Mouse (Mus musculus): ENCODE data around the gene Gm45140. TPM values are rescaled to one million over a fixed set of nuclear protein-coding genes. Genes with fewer than 3 reads are reported as not detected.
A peak's percentile ranks its signal among the peaks of the same experiment; 100 is the strongest.

Gm45140 gene
- polyA plus RNA-seq, 1 experiment from 2014 or later = 2.3 TPM

DNA sequence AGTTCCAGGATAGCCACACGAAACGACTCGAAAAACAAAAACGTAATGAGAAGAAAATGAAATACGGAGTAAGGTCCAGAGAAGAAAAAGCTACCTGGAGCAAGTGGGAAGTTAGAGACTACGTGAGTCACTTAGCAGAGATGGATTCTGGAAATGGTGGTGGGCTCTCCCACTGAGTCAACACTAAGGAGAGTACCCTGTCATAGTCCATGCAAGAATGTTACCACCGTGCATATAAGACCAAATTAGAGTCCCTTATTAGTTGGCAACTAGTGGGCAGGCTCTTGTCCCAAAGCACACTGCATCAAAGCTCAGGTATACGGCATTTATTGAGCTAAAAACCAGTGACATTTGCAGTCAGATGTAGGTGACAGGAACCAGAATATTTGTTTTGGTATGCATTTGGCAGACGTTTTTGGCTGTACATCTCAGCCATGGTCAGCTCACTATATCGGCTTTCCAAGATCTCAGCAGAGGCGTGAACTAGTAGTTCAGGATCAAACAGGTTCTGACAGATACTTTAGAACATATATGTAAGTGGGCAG lies 4.3 kb upstream of the Gm45140 start:
- H3K27ac ChIP-seq = no peak overlapping the region
- 0 out of 2 replicates have a peak, but pooled peaks cover 3% of the 10 kb centered on the region for H3K4me1 ChIP-seq
- WGBS = 54% methylated on average over 11 of the region's 11 CpGs
- no peaks in the 10 kb centered on the region for H3K9me3 ChIP-seq
- H3K36me3 ChIP-seq = peaks cover 44% of the 10 kb centered on the region
- H3K4me3 ChIP-seq = no peak overlapping the region
- H3K27me3 ChIP-seq (ENCODE audit: insufficient read depth, poor library complexity, severe bottlenecking) = no peaks in the 10 kb centered on the region
- DNase-seq (ENCODE audit: low spot score) = no peak

DNA sequence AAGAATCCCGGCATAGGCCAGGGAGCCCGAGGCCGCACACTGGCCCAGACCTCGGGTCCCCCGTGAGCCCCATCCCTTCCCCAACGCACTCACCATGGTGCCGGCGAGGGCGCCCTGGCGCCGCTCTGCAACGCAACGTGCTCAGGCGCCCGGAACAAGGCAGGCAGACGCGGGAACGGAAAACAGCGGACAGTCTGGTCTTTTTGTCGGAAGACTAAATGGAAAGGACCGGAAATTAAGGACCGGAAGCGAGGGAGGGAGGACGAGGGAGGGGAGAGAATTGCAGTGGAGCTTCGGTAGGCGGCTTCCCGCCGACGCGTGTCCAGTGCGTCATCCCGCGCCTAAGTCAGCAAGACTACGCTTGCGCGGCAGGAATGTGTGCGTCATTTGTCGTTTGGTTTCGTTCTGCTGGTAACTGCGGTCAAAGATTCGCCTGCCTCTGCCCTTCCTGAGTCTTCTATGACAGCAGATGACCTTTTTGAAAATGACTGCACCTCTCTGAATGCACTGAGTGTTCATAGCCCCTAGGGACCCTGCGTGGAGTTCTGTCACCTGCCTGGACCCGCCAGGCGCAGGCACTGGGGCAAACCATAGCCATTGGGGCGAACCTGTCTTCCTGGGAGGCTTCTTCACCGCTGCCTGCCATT lies 3.1 kb upstream of the Gm45140 start, which contains the start of gene Isy1:
TSS of gene Isy1 (minus strand) at position 248 of the 647 bp plus-strand sequence.
- Histone ChIP-seq H3K4me1 (0 out of 2 replicates have a peak, but pooled peaks cover 3% of the 10 kb centered on the region), H3K27me3 (ENCODE audit: insufficient read depth, poor library complexity, severe bottlenecking) (no peaks in the 10 kb centered on the region), H3K36me3 (peaks cover 43% of the 10 kb centered on the region), H3K9me3 (no peaks in the 10 kb centered on the region), H3K4me3 (peak within 1 kb of the TSS; percentile 90), H3K27ac (peak within 1 kb of the TSS; percentile 95)
- peak; percentile 98 for DNase-seq (ENCODE audit: low spot score)
- under 1% methylated on average over 46 of the region's 46 CpGs for WGBS

GRCm38 (mm10) chr6:87820366-87820765 lies 15.2 kb downstream of the Gm45140 start:
- DNase-seq (ENCODE audit: low spot score) = no peak
- Histone ChIP-seq H3K27me3 (ENCODE audit: insufficient read depth, poor library complexity, severe bottlenecking) (no peaks in the 10 kb centered on the region), H3K36me3 (peaks cover 94% of the 10 kb centered on the region), H3K4me1 (no peaks in the 10 kb centered on the region), H3K27ac (no peak overlapping the region), H3K4me3 (no peak overlapping the region), H3K9me3 (no peaks in the 10 kb centered on the region)
- 92% methylated on average over 2 of the region's 2 CpGs for WGBS

GRCm38 (mm10) chr6:87814486-87814885 lies 21.1 kb downstream of the Gm45140 start:
- no peak for DNase-seq (ENCODE audit: low spot score)
- Histone ChIP-seq H3K9me3 (no peaks in the 10 kb centered on the region), H3K36me3 (peaks cover 52% of the 10 kb centered on the region), H3K4me3 (no peak overlapping the region), H3K4me1 (peaks cover 9% of the 10 kb centered on the region), H3K27me3 (ENCODE audit: insufficient read depth, poor library complexity, severe bottlenecking) (no peaks in the 10 kb centered on the region), H3K27ac (no peak overlapping the region)
- 90% methylated on average over 5 of the region's 5 CpGs for WGBS

GRCm38 (mm10) chr6:87812656-87813055 lies 22.9 kb downstream of the Gm45140 start:
- peaks cover 33% of the 10 kb centered on the region for H3K36me3 ChIP-seq
- no peak for DNase-seq (ENCODE audit: low spot score)
- H3K4me3 ChIP-seq = peak overlapping the region; percentile 78
- no peaks in the 10 kb centered on the region for H3K9me3 ChIP-seq
- H3K4me1 ChIP-seq = peaks cover 9% of the 10 kb centered on the region
- no peaks in the 10 kb centered on the region for H3K27me3 ChIP-seq (ENCODE audit: insufficient read depth, poor library complexity, severe bottlenecking)
- 89% methylated on average over 1 of the region's 1 CpGs for WGBS
- peak overlapping the region; percentile 89; the same call in 1 of the 2 replicates for H3K27ac ChIP-seq

DNA sequence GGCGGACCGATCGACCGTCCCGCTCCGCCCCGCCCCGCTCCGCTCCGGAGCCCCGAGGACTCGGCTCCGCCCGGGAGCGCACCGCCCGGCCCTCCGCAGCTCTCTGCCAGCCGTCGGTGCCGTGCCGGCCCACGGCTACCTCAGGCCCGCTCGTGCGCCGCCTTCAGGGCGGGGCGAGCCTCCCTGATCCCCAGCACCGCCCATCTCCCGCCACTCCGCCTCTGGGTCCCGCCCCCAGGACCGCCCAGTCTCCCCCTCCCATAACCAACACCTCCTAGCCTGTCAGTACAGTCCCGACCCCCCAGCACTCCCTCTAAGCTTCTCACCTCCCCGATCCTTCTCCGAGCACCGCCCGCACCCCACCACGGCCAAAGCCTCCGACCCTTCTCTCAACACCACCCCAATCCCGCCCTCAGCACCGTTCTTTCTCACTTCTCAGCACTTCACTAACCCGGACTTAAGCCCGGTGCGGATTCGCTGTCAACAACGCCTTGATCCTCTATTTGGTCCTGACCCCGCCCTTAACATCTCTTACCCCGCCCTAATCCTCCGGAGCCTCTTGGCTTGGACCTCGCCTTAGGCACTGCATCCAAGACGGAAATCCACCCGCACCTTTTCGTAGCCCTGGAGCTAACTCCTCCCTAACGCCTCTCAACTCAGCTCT lies 23.8 kb downstream of the Gm45140 start, which contains the start of gene Rab43:
TSS of gene Rab43 (minus strand) at position 490 of the 664 bp plus-strand sequence.
- peaks cover 25% of the 10 kb centered on the region for H3K36me3 ChIP-seq
- DNase-seq (ENCODE audit: low spot score) = peak; percentile 96
- under 1% methylated on average over 56 of the region's 56 CpGs for WGBS
- no peaks in the 10 kb centered on the region for H3K9me3 ChIP-seq
- H3K4me1 ChIP-seq = peaks cover 13% of the 10 kb centered on the region
- peak within 1 kb of the TSS; percentile 78 for H3K4me3 ChIP-seq
- H3K27ac ChIP-seq = peak within 1 kb of the TSS; percentile 89
- H3K27me3 ChIP-seq (ENCODE audit: insufficient read depth, poor library complexity, severe bottlenecking) = no peaks in the 10 kb centered on the region

DNA sequence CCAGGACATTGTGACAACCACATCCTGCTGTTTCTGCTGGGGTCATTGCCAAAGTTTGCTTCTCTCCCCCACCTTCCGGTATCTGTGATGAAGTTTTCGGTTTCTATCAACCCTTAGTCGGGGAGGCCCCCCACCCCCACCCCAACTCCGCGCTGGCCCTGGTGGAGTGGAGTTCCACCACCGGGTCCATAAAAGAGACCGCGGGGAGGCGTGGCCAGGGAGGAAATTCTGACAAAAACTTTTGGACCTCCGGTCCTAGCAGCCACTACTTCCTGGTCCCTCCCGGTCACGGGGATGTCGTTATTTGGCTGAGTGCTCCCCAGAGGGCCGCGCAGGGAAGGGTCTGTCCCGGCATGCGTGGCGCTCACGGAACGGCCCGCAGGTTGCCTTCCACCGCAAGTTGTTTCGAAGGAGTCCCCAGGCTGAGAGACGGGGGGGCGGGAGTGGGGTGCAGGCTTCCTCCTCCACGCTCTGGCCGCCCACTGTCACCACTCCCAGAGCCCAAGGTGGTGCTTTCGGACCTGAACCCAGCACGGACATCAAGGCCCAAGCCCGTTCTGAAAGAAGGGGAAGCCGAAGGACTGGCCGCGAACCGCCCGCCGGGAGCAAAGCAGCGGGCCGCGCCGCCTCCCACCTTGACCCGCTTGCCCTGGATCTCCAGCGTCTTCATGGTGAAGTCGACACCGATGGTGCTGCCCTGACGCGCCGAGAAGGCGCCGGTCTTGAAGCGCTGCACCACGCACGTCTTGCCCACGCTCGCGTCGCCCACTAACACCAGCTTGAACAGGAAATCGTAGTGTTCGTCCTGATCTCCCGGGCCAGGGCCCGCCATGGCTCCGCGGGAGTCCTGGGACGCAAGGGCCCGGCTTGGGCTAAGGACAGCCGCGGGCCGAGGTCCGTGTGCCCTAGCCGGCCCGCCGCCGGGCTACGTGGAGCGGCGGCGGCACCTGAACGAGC lies 24.6 kb downstream of the Gm45140 start:
- Histone ChIP-seq H3K27ac (peak overlapping the region; percentile 89), H3K36me3 (peaks cover 17% of the 10 kb centered on the region), H3K9me3 (no peaks in the 10 kb centered on the region), H3K4me1 (peaks cover 14% of the 10 kb centered on the region), H3K4me3 (peak overlapping the region; percentile 78), H3K27me3 (ENCODE audit: insufficient read depth, poor library complexity, severe bottlenecking) (no peaks in the 10 kb centered on the region)
- under 1% methylated on average over 77 of the region's 77 CpGs for WGBS
- peak; percentile 87 for DNase-seq (ENCODE audit: low spot score)

DNA sequence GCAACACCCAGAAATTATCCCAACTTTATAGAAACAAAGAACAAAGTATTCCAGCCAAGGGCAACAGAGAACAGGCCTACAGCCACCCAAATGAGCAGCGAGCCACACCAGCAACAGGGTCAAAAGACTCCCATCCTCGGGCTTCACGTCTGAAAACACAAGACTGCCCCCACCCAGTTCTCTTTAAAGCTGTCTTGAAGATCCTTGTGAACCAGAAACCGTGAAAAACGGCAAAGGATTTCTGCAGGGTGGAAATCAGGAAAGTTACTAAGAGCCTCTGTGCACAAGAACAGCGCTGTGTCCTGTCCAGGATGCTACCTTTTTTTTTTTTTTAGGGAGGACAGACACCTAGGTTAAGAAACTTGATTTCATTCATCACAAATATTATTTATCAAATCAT lies 25.3 kb downstream of the Gm45140 start:
- WGBS = 48% methylated on average over 6 of the region's 6 CpGs
- no peaks in the 10 kb centered on the region for H3K27me3 ChIP-seq (ENCODE audit: insufficient read depth, poor library complexity, severe bottlenecking)
- no peak for DNase-seq (ENCODE audit: low spot score)
- no peaks in the 10 kb centered on the region for H3K9me3 ChIP-seq
- H3K27ac ChIP-seq = no peak overlapping the region
- H3K4me1 ChIP-seq = peaks cover 19% of the 10 kb centered on the region
- H3K4me3 ChIP-seq = peak overlapping the region; percentile 78
- H3K36me3 ChIP-seq = peaks cover 11% of the 10 kb centered on the region; the same call in 1 of the 2 replicates

DNA sequence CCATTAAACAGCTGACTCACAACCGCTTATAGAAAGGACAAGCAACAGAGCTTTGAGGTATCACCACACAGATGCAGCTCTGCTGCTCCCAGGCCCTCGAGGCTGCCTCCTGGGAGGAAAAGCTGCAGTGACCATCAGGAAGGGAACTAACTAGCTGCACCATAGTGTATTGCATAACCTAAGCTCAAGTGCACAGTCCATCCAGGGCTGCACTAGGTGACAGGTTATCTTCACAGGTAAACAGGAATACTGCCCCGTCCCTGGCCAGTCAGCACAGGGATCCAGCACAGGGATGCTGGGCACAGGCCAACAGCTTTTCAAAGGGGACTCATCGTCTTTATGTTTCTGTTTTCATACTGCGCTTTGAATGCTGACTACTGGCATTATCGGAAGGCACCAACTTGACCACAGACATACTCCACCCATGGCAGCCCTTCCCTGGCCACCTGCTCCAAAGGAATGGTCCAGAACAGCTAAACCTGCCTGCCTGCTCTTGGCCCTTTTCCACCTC lies 25.9 kb downstream of the Gm45140 start:
- H3K27me3 ChIP-seq (ENCODE audit: insufficient read depth, poor library complexity, severe bottlenecking) = no peaks in the 10 kb centered on the region
- no peak overlapping the region for H3K27ac ChIP-seq
- H3K4me1 ChIP-seq = peaks cover 19% of the 10 kb centered on the region
- WGBS = 83% methylated on average over 6 of the region's 6 CpGs
- H3K36me3 ChIP-seq = peaks cover 6% of the 10 kb centered on the region; the same call in 1 of the 2 replicates
- no peak for DNase-seq (ENCODE audit: low spot score)
- H3K9me3 ChIP-seq = no peaks in the 10 kb centered on the region
- H3K4me3 ChIP-seq = 0 out of 2 replicates have a peak overlapping the region, but pooled peaks have one; percentile 5

GRCm38 (mm10) chr6:87809144-87809543 lies 26.5 kb downstream of the Gm45140 start:
- Histone ChIP-seq H3K4me1 (peaks cover 19% of the 10 kb centered on the region), H3K27ac (no peak overlapping the region), H3K9me3 (no peaks in the 10 kb centered on the region), H3K27me3 (ENCODE audit: insufficient read depth, poor library complexity, severe bottlenecking) (no peaks in the 10 kb centered on the region), H3K36me3 (0 out of 2 replicates have a peak, but pooled peaks cover 3% of the 10 kb centered on the region), H3K4me3 (no peak overlapping the region)
- no peak for DNase-seq (ENCODE audit: low spot score)
- WGBS = 88% methylated on average over 2 of the region's 2 CpGs

DNA sequence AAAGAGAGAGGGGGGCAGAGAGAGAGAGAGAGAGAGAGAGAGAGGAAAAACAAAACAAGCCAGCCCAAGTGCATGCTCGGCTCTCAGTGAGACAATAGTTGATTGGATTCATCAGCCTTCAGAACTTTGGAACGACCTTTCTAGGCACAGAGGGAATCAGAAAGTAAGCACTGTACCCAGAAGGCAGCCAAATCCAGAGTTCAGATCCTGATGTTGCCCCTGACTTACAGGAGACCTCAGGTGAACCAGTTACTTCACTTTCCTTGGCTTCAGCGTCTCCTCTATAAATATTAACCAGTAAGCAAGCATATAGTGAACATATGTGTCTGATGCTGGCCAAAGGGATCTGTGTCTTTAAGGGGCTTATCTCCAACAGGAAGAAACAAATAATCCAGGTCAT lies 27.1 kb downstream of the Gm45140 start:
- Histone ChIP-seq H3K4me1 (peaks cover 19% of the 10 kb centered on the region), H3K9me3 (no peaks in the 10 kb centered on the region), H3K4me3 (no peak overlapping the region), H3K27me3 (ENCODE audit: insufficient read depth, poor library complexity, severe bottlenecking) (no peaks in the 10 kb centered on the region), H3K36me3 (0 out of 2 replicates have a peak, but pooled peaks cover under 1% of the 10 kb centered on the region), H3K27ac (no peak overlapping the region)
- 76% methylated on average over 3 of the region's 3 CpGs for WGBS
- DNase-seq (ENCODE audit: low spot score) = no peak

Data from heart, embryonic 10.5 days (tissue).